Mouse (Mus musculus) left cerebral cortex, adult 2 months (tissue): Measurements from ENCODE around the gene Lsm12. TPM values are rescaled to one million over a fixed set of nuclear protein-coding genes. Genes with fewer than 3 reads are reported as not detected.
A peak's percentile ranks its signal among the peaks of the same experiment; 100 is the strongest.

ENCODE experiments used
- DNase-seq, 2 experiments: peaks; one replicate each; pipeline ENCODE4 v3.0.0; 2021 to 2022; ENCODE audit warnings: low spot score in 2 of 2, mixed read lengths in 1 of 2; ENCODE audit errors: extremely low spot score in 1 of 2
- H3K27ac ChIP-seq: fragments of 200-600 bp; 2 replicates; pipeline ENCODE4 v1.8.1; 2022
- H3K4me3 ChIP-seq: fragments of 200-600 bp; 2 replicates; pipeline ENCODE4 v1.8.1; 2022
- CTCF ChIP-seq: fragments of 200-600 bp; IDR thresholded peaks from 2 replicates; pipeline ENCODE4 v1.8.1; 2022; ENCODE audit warnings: antibody characterized with exemption, mild to moderate bottlenecking, moderate library complexity
- intact Hi-C: fragments of 180-260 bp; cut with DNase I; formaldehyde crosslinking; loops from one replicate; pipeline ENCODE4 v1.15.1; 2025
- microRNA-seq, 2 experiments: library from miRNA; unstranded; fragments of <30 nt; microRNA quantifications; one replicate each; pipeline ENCODE4 v1.2.0; 2021
- total RNA-seq, 2 experiments: library from RNA; stranded (reverse); gene quantifications; 2 replicates each; pipeline ENCODE4 v1.2.3; 2021

Lsm12 gene
- total RNA-seq, 2 experiments from 2014 or later, result 55.2 to 58.9 TPM

- intact Hi-C loops, result no loop called here
- no peak overlapping the region for H3K4me3 ChIP-seq
- H3K27ac ChIP-seq, result no peak overlapping the region
- peak; percentile 86 for TF ChIP-seq CTCF
- peak; percentile 61 to 73 for DNase-seq
Measured at GRCm38 (mm10) chr11:102140508-102140907, 44.6 kb downstream of the Lsm12 start.

- intact Hi-C loops, result loop anchor here (1.0 kb wide), 2 partner anchors 36 to 77 kb away; no protein-coding TSS in a partner anchor
- H3K27ac ChIP-seq, result no peak overlapping the region
- peak; percentile 94 for TF ChIP-seq CTCF
- H3K4me3 ChIP-seq, result no peak overlapping the region
- peak; percentile 64 to 69 for DNase-seq
Measured at GRCm38 (mm10) chr11:102138447-102138740, 46.7 kb downstream of the Lsm12 start.

- intact Hi-C loops, result loop anchor here (1.0 to 2.0 kb wide), 3 partner anchors 36 to 151 kb away; partner anchors contain the start of gene Dusp3
- Histone ChIP-seq H3K4me3 (no peak overlapping the region), H3K27ac (no peak overlapping the region)
- TF ChIP-seq CTCF, result no peak
- DNase-seq, result no peak
Measured at GRCm38 (mm10) chr11:102137625-102138446, 47.3 kb downstream of the Lsm12 start.

DNA sequence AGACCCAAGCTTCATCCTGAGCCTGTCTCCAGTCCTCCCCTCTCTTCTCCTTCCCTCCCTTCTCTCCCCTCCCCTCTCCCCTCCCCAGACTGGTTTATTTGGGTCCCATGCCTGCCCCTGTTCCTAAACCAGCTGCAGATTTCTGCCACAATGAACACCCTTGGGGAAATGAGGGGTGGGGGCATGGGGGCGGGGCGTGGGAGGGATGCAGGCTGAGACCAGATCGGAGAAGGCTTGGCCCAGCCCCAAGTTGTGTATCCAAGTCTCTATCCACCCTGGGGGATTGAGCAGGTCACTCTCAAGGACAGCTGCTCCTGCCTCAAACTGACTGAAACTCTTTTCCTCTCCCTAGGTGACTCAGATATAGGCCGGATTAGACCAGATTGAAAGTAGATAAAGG, 50.6 kb downstream of the Lsm12 start:
- intact Hi-C loops, result no loop called here
- DNase-seq, result no peak

GRCm38 (mm10) chr11:102117386-102117785, 67.7 kb downstream of the Lsm12 start:
- Histone ChIP-seq H3K27ac (no peak overlapping the region), H3K4me3 (no peak overlapping the region)
- intact Hi-C loops, result no loop called here
- TF ChIP-seq CTCF, result no peak
- DNase-seq, result no peak

More for the DNA sequence above, 50.6 kb downstream of the Lsm12 start:
- TF ChIP-seq CTCF, result no peak
- Histone ChIP-seq H3K27ac (no peak overlapping the region), H3K4me3 (no peak overlapping the region)

GRCm38 (mm10) chr11:102116241-102116640, 68.9 kb downstream of the Lsm12 start:
- no peak overlapping the region for H3K27ac ChIP-seq
- intact Hi-C loops, result no loop called here
- no peak overlapping the region for H3K4me3 ChIP-seq
- no peak for TF ChIP-seq CTCF
- DNase-seq, result no peak

Small RNA genes within 50 kb of the gene (microRNA-seq; reads per million reads assigned to microRNA genes)
- 0.48 to 2.4 reads per million in 2 experiments for gene Mir8101

Other genes starting within 250 kb of the Lsm12 start
- gene Sost, start 218.3 kb downstream of the Lsm12 start, total RNA-seq, result not detected
- gene Cfap97d1, start 201.0 kb downstream of the Lsm12 start, total RNA-seq, result not detected
- gene Dusp3, start 198.3 kb downstream of the Lsm12 start, total RNA-seq, result 100 to 1,000 TPM; 206 to 220 TPM
- 10 to 100 TPM; 94.6 to 98.8 TPM for gene Mpp3, start 156.8 kb downstream of the Lsm12 start, total RNA-seq
- not detected for gene Cd300lg, start 143.8 kb downstream of the Lsm12 start, total RNA-seq
- 100 to 1,000 TPM; 146 to 157 TPM for gene Mpp2, start 96.8 kb downstream of the Lsm12 start, total RNA-seq
- gene Ppy, start 84.0 kb downstream of the Lsm12 start, total RNA-seq, result not detected
- gene Pyy, start 77.5 kb downstream of the Lsm12 start, total RNA-seq, result not detected
- gene Nags, start 39.8 kb downstream of the Lsm12 start, total RNA-seq, result under 1 TPM in 1 of 2 experiments, not detected in 1; 0.11 TPM
- gene Tmem101, start 28.9 kb downstream of the Lsm12 start, total RNA-seq, result 10 to 100 TPM; 20.8 to 23.0 TPM
- 10 to 100 TPM; 62.9 to 69.8 TPM for gene G6pc3, start 4.3 kb upstream of the Lsm12 start, total RNA-seq
- 100 to 1,000 TPM; 286 to 315 TPM for gene Hdac5, start 44.9 kb upstream of the Lsm12 start, total RNA-seq
- gene BC030867, start 63.6 kb upstream of the Lsm12 start, total RNA-seq, result 1 to 10 TPM; 1.0 to 2.0 TPM
- 1 to 10 TPM; 1.2 to 1.4 TPM for gene Asb16, start 83.4 kb upstream of the Lsm12 start, total RNA-seq
- 10 to 100 TPM; 66.6 to 74.4 TPM for gene Tmub2, start 99.6 kb upstream of the Lsm12 start, total RNA-seq
- 100 to 1,000 TPM; 236 to 242 TPM for gene Atxn7l3, start 111.3 kb upstream of the Lsm12 start, total RNA-seq
- gene Ubtf, start 134.4 kb upstream of the Lsm12 start, total RNA-seq, result 100 to 1,000 TPM; 131 to 141 TPM
- under 1 TPM; 0.16 to 0.43 TPM for gene Slc4a1, start 180.9 kb upstream of the Lsm12 start, total RNA-seq
- 100 to 1,000 TPM; 505 to 522 TPM for gene Rundc3a, start 208.1 kb upstream of the Lsm12 start, total RNA-seq
- gene Slc25a39, start 222.7 kb upstream of the Lsm12 start, total RNA-seq, result 10 to 100 TPM; 65.7 to 68.6 TPM
- 10 to 100 TPM; 58.1 to 66.2 TPM for gene Grn, start 245.0 kb upstream of the Lsm12 start, total RNA-seq